Mouse (Mus musculus) CH12.LX (cell line): ENCODE results near the gene Birc7.

Source experiments
- CHD1 ChIP-seq: IDR thresholded peaks from 2 replicates; pipeline ENCODE4 v1.6.1; 2012; ENCODE audit warnings: low read depth, low read length, improper control_type of control experiment, inconsistent platforms
- CHD2 ChIP-seq: IDR thresholded peaks from 2 replicates; pipeline ENCODE4 v1.6.1; 2011; ENCODE audit warnings: low read length, improper control_type of control experiment
- CTCF ChIP-seq, 2 experiments: IDR thresholded peaks in 1 of 2; conservative IDR thresholded peaks in 1 of 2; 2 replicates each; pipeline ENCODE4 v1.5.1; 2011 to 2012; ENCODE audit warnings: low read depth in 2 of 2, low read length in 2 of 2, improper control_type of control experiment in 1 of 2, inconsistent platforms in 1 of 2, mild to moderate bottlenecking in 1 of 2, moderate library complexity in 1 of 2
- E2F4 ChIP-seq: IDR thresholded peaks from 2 replicates; pipeline ENCODE4 v1.6.1; 2011; ENCODE audit warnings: low read depth, low read length, improper control_type of control experiment; ENCODE audit not compliant: insufficient replicate concordance
- IRF4 ChIP-seq: IDR thresholded peaks from 2 replicates; pipeline ENCODE4 v1.6.1; 2014; ENCODE audit warnings: low read depth, mild to moderate bottlenecking, inconsistent platforms, low read length, improper control_type of control experiment
- JUND ChIP-seq: conservative IDR thresholded peaks from 2 replicates; pipeline ENCODE4 v1.6.1; 2011; ENCODE audit warnings: low read depth, low read length, improper control_type of control experiment
- NELFE ChIP-seq: IDR thresholded peaks from 2 replicates; pipeline ENCODE4 v1.6.1; 2011; ENCODE audit warnings: low read depth, low read length, improper control_type of control experiment
- PAX5 ChIP-seq: IDR thresholded peaks from 2 replicates; pipeline ENCODE4 v1.6.1; 2012; ENCODE audit warnings: low read length, inconsistent platforms, mixed read lengths
- POLR2A ChIP-seq: IDR thresholded peaks from 2 replicates; pipeline ENCODE4 v1.6.1; 2011; ENCODE audit warnings: low read depth, mild to moderate bottlenecking, improper control_type of control experiment, low read length
- RAD21 ChIP-seq: IDR thresholded peaks from 2 replicates; pipeline ENCODE4 v1.6.1; 2011; ENCODE audit warnings: low read depth, mild to moderate bottlenecking, low read length, improper control_type of control experiment, moderate library complexity
- USF1 ChIP-seq: IDR thresholded peaks from 2 replicates; pipeline ENCODE4 v1.6.1; 2014; ENCODE audit warnings: low read depth, mild to moderate bottlenecking, inconsistent platforms, low read length, improper control_type of control experiment

DNA sequence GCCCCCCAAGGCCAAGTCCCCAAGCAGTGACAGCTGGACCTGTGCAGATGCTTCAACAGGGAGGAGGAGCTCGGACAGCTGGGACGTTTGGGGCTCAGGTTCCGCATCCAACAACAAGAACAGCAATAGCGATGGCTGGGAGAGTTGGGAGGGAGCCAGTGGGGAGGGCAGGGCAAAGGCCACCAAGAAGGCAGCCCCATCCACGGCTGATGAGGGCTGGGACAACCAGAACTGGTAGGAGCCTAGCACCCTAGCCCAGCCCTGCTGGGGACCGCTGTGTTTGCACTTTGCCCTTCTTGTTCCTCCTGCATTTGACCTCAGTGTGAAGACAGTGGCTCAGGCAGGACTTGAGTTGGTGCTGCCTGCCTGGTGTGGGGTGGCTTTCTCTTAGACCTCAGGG lies 52.3 kb downstream of the Birc7 start:
- TF ChIP-seq CTCF (conservative IDR thresholded peaks at IDR 0.05 in 1 of 2, IDR thresholded peaks at IDR 0.05 in 1 of 2; ENCODE audit: low read depth in 2 of 2, low read length in 2 of 2) (no peak), PAX5 (no peak), RAD21 (no peak), CHD2 (no peak), CHD1 (no peak), JUND (no peak), E2F4 (no peak), POLR2A (no peak), NELFE (no peak), USF1 (no peak), IRF4 (no peak)
